Mouse (Mus musculus) CH12.LX (cell line): ENCODE measurements at regions not wholly inside any gene's neighbourhood (a gene's known extent, or its start where the extent isn't known, plus 50 kb on each side); places are given as distances from the start of the nearest gene placed in this dataset.

Experiments used
- DNase-seq: peaks from one replicate; pipeline ENCODE4 v3.0.0-alpha.2; 2013; ENCODE audit errors: extremely low read depth
- H3K27ac ChIP-seq: 2 replicates; pipeline ENCODE4 v1.5.1; 2012; ENCODE audit warnings: low read depth, mild to moderate bottlenecking, control low read depth, moderate library complexity; ENCODE audit not compliant: insufficient read depth
- H3K27me3 ChIP-seq: replicated peaks from 2 replicates; pipeline ENCODE3; 2012; ENCODE audit warnings: inconsistent platforms
- H3K36me3 ChIP-seq, 2 experiments: replicated peaks in 1 of 2; 2 replicates each; pipeline versions ENCODE3 to v1.6.1; 2012; ENCODE audit warnings: inconsistent platforms in 1 of 2, low read length in 1 of 2, mild to moderate bottlenecking in 1 of 2, mixed read lengths in 1 of 2, moderate library complexity in 1 of 2; ENCODE audit not compliant: control insufficient read depth in 1 of 2, insufficient read depth in 1 of 2
- H3K4me1 ChIP-seq, 2 experiments: 2 replicates each; pipeline ENCODE4 v1.6.1; 2012; ENCODE audit warnings: inconsistent platforms in 1 of 2, moderate library complexity in 1 of 2; ENCODE audit not compliant: insufficient read depth in 2 of 2, control insufficient read depth in 1 of 2
- H3K4me2 ChIP-seq: 2 replicates; pipeline ENCODE4 v1.6.1; 2012; ENCODE audit warnings: low read depth, mild to moderate bottlenecking, control low read depth; ENCODE audit not compliant: poor library complexity, insufficient read depth, severe bottlenecking
- H3K4me3 ChIP-seq, 3 experiments: fragments of 150-350 bp in 1 of 3; sonication (generic) in 1 of 3; replicated peaks in 1 of 3; 2 replicates each; pipeline versions ENCODE3 to v1.5.1; 2011 to 2012; ENCODE audit warnings: low read depth in 2 of 3, low read length in 2 of 3, mild to moderate bottlenecking in 2 of 3, moderate library complexity in 2 of 3, control low read depth in 1 of 3, improper control_type of control experiment in 1 of 3, inconsistent platforms in 1 of 3, mixed read lengths in 1 of 3; ENCODE audit not compliant: poor library complexity in 1 of 3
- H3K79me2 ChIP-seq: replicated peaks from 2 replicates; pipeline ENCODE4 v1.6.1; 2012; ENCODE audit warnings: mild to moderate bottlenecking, moderate library complexity; ENCODE audit not compliant: control insufficient read depth, poor library complexity, insufficient read depth, severe bottlenecking; ENCODE audit errors: extremely low read depth
- H3K9ac ChIP-seq: 2 replicates; pipeline ENCODE4 v1.6.1; 2012; ENCODE audit warnings: low read depth, mild to moderate bottlenecking, control low read depth, moderate library complexity; ENCODE audit not compliant: insufficient read depth
- H3K9me3 ChIP-seq: replicated peaks from 2 replicates; pipeline ENCODE3; 2012; ENCODE audit warnings: low read length, inconsistent platforms, mixed read lengths
- CHD1 ChIP-seq: IDR thresholded peaks from 2 replicates; pipeline ENCODE4 v1.6.1; 2012; ENCODE audit warnings: low read depth, low read length, improper control_type of control experiment, inconsistent platforms
- CTCF ChIP-seq, 2 experiments: IDR thresholded peaks in 1 of 2; conservative IDR thresholded peaks in 1 of 2; 2 replicates each; pipeline ENCODE4 v1.5.1; 2011 to 2012; ENCODE audit warnings: low read depth in 2 of 2, low read length in 2 of 2, improper control_type of control experiment in 1 of 2, inconsistent platforms in 1 of 2, mild to moderate bottlenecking in 1 of 2, moderate library complexity in 1 of 2
- E2F4 ChIP-seq: IDR thresholded peaks from 2 replicates; pipeline ENCODE4 v1.6.1; 2011; ENCODE audit warnings: low read depth, low read length, improper control_type of control experiment; ENCODE audit not compliant: insufficient replicate concordance
- GABPA ChIP-seq: IDR thresholded peaks from 2 replicates; pipeline ENCODE4 v1.6.1; 2012; ENCODE audit warnings: low read depth, low read length, improper control_type of control experiment, inconsistent platforms; ENCODE audit not compliant: insufficient replicate concordance
- JUND ChIP-seq: conservative IDR thresholded peaks from 2 replicates; pipeline ENCODE4 v1.6.1; 2011; ENCODE audit warnings: low read depth, low read length, improper control_type of control experiment
- KAT2A ChIP-seq: IDR thresholded peaks from 2 replicates; pipeline ENCODE4 v1.6.1; 2012; ENCODE audit warnings: low read length, improper control_type of control experiment, inconsistent platforms; ENCODE audit not compliant: insufficient replicate concordance
- MAFK ChIP-seq: IDR thresholded peaks from 2 replicates; pipeline ENCODE4 v1.6.1; 2011; ENCODE audit warnings: low read length, improper control_type of control experiment; ENCODE audit not compliant: insufficient replicate concordance
- MAX ChIP-seq: IDR thresholded peaks from 2 replicates; pipeline ENCODE4 v1.6.1; 2011; ENCODE audit warnings: low read length, improper control_type of control experiment
- MAZ ChIP-seq: IDR thresholded peaks from 2 replicates; pipeline ENCODE4 v1.6.1; 2012; ENCODE audit warnings: low read depth, mild to moderate bottlenecking, inconsistent platforms, low read length, improper control_type of control experiment, moderate library complexity
- MEF2A ChIP-seq: IDR thresholded peaks from 2 replicates; pipeline ENCODE4 v1.6.1; 2014; ENCODE audit warnings: low read depth, mild to moderate bottlenecking, inconsistent platforms, low read length, improper control_type of control experiment, borderline replicate concordance
- NELFE ChIP-seq: IDR thresholded peaks from 2 replicates; pipeline ENCODE4 v1.6.1; 2011; ENCODE audit warnings: low read depth, low read length, improper control_type of control experiment
- POLR2A ChIP-seq: IDR thresholded peaks from 2 replicates; pipeline ENCODE4 v1.6.1; 2011; ENCODE audit warnings: low read depth, mild to moderate bottlenecking, improper control_type of control experiment, low read length
- RAD21 ChIP-seq: IDR thresholded peaks from 2 replicates; pipeline ENCODE4 v1.6.1; 2011; ENCODE audit warnings: low read depth, mild to moderate bottlenecking, low read length, improper control_type of control experiment, moderate library complexity
- RCOR1 ChIP-seq: conservative IDR thresholded peaks from 2 replicates; pipeline ENCODE4 v1.6.1; 2012; ENCODE audit warnings: low read depth, mild to moderate bottlenecking, inconsistent platforms, low read length, improper control_type of control experiment
- SIN3A ChIP-seq: IDR thresholded peaks from 2 replicates; pipeline ENCODE4 v1.6.1; 2012; ENCODE audit warnings: low read length, improper control_type of control experiment, inconsistent platforms
- SMC3 ChIP-seq: IDR thresholded peaks from 2 replicates; pipeline ENCODE4 v1.6.1; 2011; ENCODE audit warnings: low read depth, low read length, improper control_type of control experiment
- TBP ChIP-seq: conservative IDR thresholded peaks from 2 replicates; pipeline ENCODE4 v1.6.1; 2011; ENCODE audit warnings: low read depth, low read length, improper control_type of control experiment
- UBTF ChIP-seq: IDR thresholded peaks from 2 replicates; pipeline ENCODE4 v1.6.1; 2012; ENCODE audit warnings: low read depth, mild to moderate bottlenecking, inconsistent platforms, low read length, improper control_type of control experiment, moderate library complexity
- USF1 ChIP-seq: IDR thresholded peaks from 2 replicates; pipeline ENCODE4 v1.6.1; 2014; ENCODE audit warnings: low read depth, mild to moderate bottlenecking, inconsistent platforms, low read length, improper control_type of control experiment
- ZC3H11A ChIP-seq: IDR thresholded peaks from 2 replicates; pipeline ENCODE4 v1.6.1; 2012; ENCODE audit warnings: low read depth, mild to moderate bottlenecking, inconsistent platforms, low read length, improper control_type of control experiment
- ZMIZ1 ChIP-seq: IDR thresholded peaks from 2 replicates; pipeline ENCODE4 v1.6.1; 2012; ENCODE audit warnings: low read depth, mild to moderate bottlenecking, inconsistent platforms, low read length, improper control_type of control experiment
- ZNF384 ChIP-seq: IDR thresholded peaks from 2 replicates; pipeline ENCODE4 v1.6.1; 2012; ENCODE audit warnings: low read depth, low read length, improper control_type of control experiment, inconsistent platforms
- dilution Hi-C: fragments of 300-500 bp; cut with MboI; formaldehyde crosslinking; loops from 2 replicates; pipeline ENCODE4 v1.14.3; 2020; ENCODE audit warnings: low sequenced_read_pairs; ENCODE audit not compliant: extremely low pct_unique_long_range_greater_than_20kb, extremely low pct_ligation_motif_present
- in situ Hi-C: fragments of 300-500 bp; cut with MboI; formaldehyde crosslinking; loops from 3 replicates; pipeline ENCODE4 v1.14.3; 2019; ENCODE audit warnings: low sequenced_read_pairs, low pct_ligation_motif_present, low pct_unique_long_range_greater_than_20kb, mixed read lengths

DNA sequence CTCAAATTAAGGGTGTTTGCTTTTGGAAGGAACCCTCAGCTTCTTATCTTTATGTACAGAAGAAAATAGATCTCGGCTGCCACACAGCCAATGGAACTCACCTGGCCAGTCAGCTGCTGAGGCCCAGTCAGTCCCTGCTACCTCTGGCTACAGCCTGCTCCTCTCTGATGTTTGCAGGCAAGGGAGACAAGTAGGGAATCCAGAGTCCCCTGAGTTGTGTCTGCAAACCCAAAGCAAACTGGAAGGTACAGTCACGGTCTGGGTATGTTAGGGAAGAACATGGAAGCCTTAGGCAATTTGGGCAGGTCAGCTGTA is 61.6 kb downstream of the Foxa2 start:
- Histone ChIP-seq H3K4me3 (no peak overlapping the region), H3K9ac (no peak overlapping the region), H3K36me3 (no peaks in the 10 kb centered on the region), H3K27me3 (peaks cover 22% of the 10 kb centered on the region), H3K79me2 (no peaks in the 10 kb centered on the region), H3K9me3 (no peaks in the 10 kb centered on the region), H3K4me1 (no peaks in the 10 kb centered on the region), H3K27ac (no peak overlapping the region), H3K4me2 (no peak overlapping the region)
- no peak for TF ChIP-seq POLR2A
- TF ChIP-seq ZNF384, result no peak
- no peak for TF ChIP-seq E2F4
- no peak for TF ChIP-seq USF1
- dilution Hi-C loops (no loop called here), in situ Hi-C loops (no loop called here)
- DNase-seq, result no peak

GRCm38 (mm10) chr2:147984547-147985260 is 62.1 kb downstream of the Foxa2 start:
- TF ChIP-seq CHD1 (no peak), MAFK (no peak), E2F4 (no peak), ZC3H11A (no peak), TBP (no peak), GABPA (no peak), KAT2A (no peak), JUND (no peak), RAD21 (no peak), ZMIZ1 (no peak), NELFE (no peak), ZNF384 (no peak)
- Histone ChIP-seq H3K79me2 (no peaks in the 10 kb centered on the region), H3K27ac (no peak overlapping the region), H3K4me3 (no peak overlapping the region), H3K9ac (no peak overlapping the region), H3K4me1 (no peaks in the 10 kb centered on the region), H3K27me3 (peaks cover 26% of the 10 kb centered on the region), H3K4me2 (no peak overlapping the region), H3K9me3 (no peaks in the 10 kb centered on the region), H3K36me3 (no peaks in the 10 kb centered on the region)
- in situ Hi-C loops, result no loop called here
- dilution Hi-C loops, result no loop called here
- DNase-seq, result no peak

GRCm38 (mm10) chr2:147980929-147981479 is 65.8 kb downstream of the Foxa2 start:
- no peaks in the 10 kb centered on the region for H3K79me2 ChIP-seq
- H3K27ac ChIP-seq, result no peak overlapping the region
- H3K4me2 ChIP-seq, result no peak overlapping the region
- no peaks in the 10 kb centered on the region for H3K9me3 ChIP-seq
- no peaks in the 10 kb centered on the region for H3K36me3 ChIP-seq
- H3K9ac ChIP-seq, result no peak overlapping the region
- H3K4me3 ChIP-seq, result no peak overlapping the region
- no peak for TF ChIP-seq UBTF
- TF ChIP-seq E2F4, result no peak
- TF ChIP-seq SIN3A, result no peak
- TF ChIP-seq MAX, result no peak
- no peak for TF ChIP-seq CTCF (conservative IDR thresholded peaks at IDR 0.05 in 1 of 2, IDR thresholded peaks at IDR 0.05 in 1 of 2; ENCODE audit: low read depth in 2 of 2, low read length in 2 of 2)
- no peak for TF ChIP-seq SMC3
- no peak for TF ChIP-seq MAZ
- no peak for TF ChIP-seq MEF2A
- TF ChIP-seq TBP, result no peak
- TF ChIP-seq RCOR1, result no peak
- TF ChIP-seq CHD1, result no peak
- TF ChIP-seq JUND, result no peak
- peaks cover 25% of the 10 kb centered on the region for H3K27me3 ChIP-seq
- dilution Hi-C loops, result no loop called here
- DNase-seq, result no peak
- in situ Hi-C loops, result no loop called here
- no peaks in the 10 kb centered on the region for H3K4me1 ChIP-seq
